Mouse (Mus musculus): Measurements from ENCODE around the gene Slc30a1. TPM values are rescaled to one million over a fixed set of nuclear protein-coding genes. Genes with fewer than 3 reads are reported as not detected.
A peak's percentile ranks its signal among the peaks of the same experiment; 100 is the strongest.

The Slc30a1 gene
- total RNA-seq, 2 experiments from 2014 or later: 12.6 to 13.2 TPM

DNA sequence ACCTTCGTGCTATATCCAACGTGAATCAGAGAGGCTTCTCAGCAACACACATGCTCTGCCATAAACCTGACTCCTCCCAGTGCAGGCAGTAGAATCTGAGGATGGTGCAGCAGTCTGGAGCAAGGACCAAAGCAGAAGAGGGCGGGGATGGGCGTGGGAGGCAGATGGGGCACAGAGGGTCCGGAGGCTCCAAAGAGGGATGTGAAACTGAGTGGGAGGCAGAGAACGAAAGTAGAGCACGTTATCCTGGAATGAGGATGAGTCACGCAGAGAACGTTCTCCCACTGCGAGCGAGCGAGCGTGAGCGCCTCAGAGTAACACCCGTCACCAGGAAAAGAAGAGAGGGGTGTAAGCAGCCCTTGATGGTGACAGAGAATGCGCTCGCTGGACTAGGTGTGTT, 12.2 kb upstream of the Slc30a1 start:
- no peak for ATAC-seq (replicated peaks; ENCODE audit: low FRiP score, poor library complexity, severe bottlenecking)

DNA sequence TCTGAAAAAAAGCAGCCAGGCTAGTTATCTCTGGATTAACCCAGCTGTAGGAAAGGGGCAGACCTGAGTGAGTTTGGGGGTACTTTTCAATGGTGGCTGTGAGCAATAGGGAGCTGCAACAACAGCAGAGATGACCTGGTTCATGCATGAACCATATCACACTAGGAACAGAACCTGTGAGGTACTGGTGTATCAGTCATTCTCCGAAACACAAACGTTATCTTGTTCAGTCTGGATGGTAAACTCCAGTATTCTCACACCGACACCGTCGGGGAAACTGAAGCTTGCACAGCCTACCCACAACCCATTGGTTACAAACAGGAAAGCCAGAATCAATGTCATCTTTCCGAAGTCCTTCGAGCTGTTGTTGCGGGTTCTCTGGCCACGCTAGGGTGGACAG, 11.7 kb upstream of the Slc30a1 start:
- no peak for ATAC-seq (replicated peaks; ENCODE audit: low FRiP score, poor library complexity, severe bottlenecking)

DNA sequence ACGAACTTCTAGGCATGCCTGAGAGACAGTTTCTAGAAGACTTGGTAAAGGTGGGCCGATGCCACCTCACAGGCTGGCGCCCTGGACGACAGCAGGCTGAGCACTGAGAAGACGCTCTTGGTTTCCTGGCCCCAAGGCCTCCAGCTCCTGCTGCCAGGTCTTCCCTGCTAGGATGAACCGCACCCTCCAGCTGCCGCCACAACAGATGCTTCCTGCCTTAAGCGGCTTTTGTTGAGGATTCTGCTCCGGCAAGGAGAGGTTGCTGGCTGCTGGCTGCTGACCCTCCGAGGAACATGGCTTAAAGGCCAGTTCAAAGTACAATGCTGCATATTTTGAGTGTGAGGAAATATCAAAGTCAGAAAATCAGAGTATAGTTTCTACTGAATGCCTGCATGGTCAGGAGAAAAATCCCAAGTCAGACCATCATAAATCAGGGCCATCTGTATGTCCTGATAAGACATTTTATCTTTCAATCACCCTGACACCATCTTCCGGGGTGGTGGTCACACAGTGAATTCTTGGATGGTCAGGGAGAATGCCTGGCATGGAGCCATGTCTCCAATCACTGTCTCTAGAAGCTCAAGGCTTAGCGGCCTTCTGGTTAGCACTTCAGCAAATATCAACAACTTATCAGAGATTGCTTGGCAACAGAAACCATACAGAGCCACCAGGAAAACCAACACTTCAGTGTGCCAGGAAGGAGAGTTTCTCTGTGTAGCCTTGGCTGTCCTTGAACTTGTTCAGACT, 9.6 kb upstream of the Slc30a1 start:
- ATAC-seq (replicated peaks; ENCODE audit: low FRiP score, poor library complexity, severe bottlenecking): no peak

DNA sequence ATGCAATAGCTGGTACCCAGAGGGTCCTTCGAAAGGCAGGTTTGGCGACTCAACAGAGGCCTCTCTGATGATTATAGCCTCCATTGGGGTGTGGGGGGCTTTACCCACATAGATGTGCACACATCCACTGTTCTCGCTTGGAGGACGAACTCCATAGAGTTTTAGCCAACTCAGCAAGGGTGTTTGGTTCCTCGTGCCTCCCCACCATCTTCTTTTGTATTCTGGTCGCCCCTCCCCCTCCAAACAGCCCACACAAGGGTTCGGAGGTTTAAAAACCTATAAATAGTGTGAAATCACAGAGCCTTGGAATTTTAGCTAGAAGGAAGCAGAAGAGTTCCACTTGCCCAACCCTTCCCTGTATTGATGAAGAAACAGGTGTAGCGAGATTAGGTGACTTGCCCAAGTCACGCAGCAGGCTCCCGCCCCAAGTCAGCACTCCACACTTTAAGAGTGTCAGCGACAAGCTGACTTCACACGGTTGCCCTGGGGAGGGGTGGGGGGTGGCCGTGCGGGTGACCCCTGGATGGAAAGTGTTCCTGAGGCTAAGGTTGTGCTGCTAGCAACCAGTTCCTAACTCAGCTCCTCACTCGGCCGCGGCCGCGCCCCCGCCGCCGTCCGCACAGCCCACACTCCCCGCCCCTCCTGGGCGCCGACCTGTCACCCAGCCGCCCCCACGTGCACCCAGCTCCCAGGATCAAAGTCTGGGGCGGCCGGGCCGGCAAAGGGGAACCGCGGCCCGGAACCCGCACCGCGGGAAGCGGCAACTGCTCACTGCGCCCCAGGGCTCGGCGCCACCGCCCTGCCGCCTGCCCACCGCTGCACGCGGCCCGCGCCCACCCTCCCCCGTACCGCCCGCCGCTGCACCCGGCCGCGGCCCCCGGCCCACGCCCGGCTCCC, 682 bp upstream of the Slc30a1 start:
- peak; percentile 2; the same call in 1 of the 2 replicates for ATAC-seq (replicated peaks; ENCODE audit: low FRiP score, poor library complexity, severe bottlenecking)

DNA sequence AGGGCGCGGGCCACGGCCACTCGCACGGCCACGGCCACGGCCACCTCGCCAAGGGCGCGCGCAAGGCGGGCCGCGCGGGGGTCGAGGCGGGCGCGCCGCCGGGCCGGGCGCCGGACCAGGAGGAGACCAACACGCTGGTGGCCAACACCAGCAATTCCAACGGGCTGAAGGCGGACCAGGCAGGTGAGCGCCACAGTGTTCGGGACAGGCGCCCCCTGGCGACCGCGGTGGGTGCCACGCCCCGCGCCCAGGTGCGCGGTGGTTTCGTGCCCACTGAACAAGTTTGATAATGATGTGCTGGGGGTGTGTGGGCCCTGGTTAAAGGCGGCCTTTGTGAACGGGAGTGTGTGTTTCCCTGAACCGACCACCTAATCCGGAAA, 854 bp downstream of the Slc30a1 start:
- ATAC-seq (replicated peaks; ENCODE audit: low FRiP score, poor library complexity, severe bottlenecking): peak; percentile 70

DNA sequence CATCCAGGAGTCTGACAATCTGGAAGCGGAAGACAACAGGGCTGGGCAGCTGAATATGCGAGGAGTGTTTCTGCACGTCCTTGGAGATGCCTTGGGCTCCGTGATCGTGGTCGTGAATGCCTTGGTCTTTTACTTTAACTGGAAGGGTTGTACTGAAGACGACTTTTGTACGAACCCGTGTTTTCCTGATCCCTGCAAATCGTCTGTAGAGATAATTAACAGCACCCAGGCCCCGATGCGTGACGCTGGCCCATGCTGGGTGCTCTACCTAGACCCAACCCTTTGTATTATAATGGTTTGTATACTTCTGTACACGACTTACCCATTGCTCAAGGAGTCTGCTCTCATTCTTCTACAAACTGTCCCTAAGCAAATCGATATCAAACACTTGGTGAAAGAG, 2.3 kb downstream of the Slc30a1 start:
- ATAC-seq (replicated peaks; ENCODE audit: low FRiP score, poor library complexity, severe bottlenecking): no peak

DNA sequence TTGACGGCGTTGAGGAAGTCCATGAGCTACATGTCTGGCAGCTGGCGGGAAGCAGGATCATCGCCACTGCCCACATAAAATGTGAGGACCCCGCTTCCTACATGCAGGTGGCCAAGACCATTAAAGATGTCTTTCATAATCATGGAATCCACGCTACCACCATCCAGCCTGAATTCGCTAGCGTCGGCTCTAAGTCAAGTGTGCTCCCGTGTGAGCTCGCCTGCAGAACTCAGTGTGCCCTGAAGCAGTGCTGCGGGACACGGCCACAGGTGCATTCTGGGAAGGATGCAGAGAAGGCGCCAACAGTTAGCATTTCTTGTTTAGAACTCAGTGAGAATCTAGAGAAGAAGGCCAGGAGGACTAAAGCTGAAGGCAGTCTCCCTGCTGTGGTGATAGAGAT, 2.7 kb downstream of the Slc30a1 start:
- ATAC-seq (replicated peaks; ENCODE audit: low FRiP score, poor library complexity, severe bottlenecking): no peak

DNA sequence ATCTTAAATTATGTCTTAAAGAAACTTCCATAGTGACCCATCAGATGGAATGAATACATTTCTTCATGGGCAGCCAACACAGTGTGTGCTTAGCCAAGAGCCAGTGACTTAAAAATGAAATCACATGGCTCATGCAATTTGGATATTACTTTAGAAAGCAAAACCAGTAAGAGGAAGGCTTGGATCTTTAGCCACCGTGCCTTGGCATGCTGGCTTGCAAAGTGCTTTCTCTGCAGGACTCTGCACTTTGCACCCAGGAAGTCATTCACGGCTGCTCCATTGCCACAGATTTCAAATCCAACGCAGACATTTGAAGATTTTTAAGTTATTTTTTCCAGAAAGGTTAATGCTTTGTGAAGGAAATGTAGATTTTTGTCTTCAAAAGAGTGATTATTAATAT, 4.1 kb downstream of the Slc30a1 start:
- no peak for ATAC-seq (replicated peaks; ENCODE audit: low FRiP score, poor library complexity, severe bottlenecking)

DNA sequence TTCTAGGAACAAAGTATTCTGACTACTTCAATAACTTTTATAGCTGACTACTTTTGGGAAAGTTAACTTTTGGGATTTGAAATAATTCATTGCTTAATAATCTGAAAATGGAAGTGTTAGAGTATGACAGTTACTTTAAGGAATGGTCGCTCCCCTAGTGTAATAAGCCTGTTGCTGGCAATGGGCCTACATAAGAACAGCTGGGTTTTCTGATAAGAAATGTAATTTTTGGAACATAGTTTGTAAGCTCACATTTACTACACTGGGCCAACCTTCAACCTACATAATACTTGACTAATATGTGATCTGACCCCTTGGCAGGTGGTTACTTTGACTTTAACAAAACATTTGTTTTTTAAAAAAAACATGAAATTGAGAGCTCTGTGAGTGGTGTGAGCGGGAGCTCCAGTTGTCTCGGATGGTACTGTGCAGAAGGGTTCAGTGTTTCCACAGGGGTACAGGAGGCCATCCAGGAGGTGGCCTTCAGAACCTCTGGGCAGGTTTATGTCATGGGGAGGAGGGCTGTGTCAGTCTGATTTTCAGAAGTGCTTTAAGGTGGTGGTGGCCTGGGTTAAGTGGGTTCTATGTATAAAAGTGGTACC, 4.6 kb downstream of the Slc30a1 start:
- ATAC-seq (replicated peaks; ENCODE audit: low FRiP score, poor library complexity, severe bottlenecking): peak; percentile 69

DNA sequence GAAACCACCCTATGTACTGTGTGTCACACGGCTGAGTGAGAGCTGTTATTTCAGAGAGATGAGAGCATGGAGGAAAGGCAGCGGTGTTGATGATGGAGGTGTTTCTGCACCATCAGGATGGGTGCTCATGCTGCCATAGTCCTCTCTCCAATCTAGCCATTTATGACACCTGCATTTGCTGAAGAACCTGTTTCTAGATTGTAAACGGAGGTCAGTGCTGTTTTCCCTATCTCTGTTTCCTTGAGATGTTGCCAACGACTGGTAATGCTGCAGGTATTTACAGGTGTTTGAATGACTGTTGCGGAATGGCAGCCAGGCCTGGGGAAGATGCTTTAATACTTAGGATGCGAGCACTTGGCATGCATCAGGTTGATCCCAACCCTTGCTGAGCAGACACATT, 8.1 kb downstream of the Slc30a1 start:
- no peak for ATAC-seq (replicated peaks; ENCODE audit: low FRiP score, poor library complexity, severe bottlenecking)

DNA sequence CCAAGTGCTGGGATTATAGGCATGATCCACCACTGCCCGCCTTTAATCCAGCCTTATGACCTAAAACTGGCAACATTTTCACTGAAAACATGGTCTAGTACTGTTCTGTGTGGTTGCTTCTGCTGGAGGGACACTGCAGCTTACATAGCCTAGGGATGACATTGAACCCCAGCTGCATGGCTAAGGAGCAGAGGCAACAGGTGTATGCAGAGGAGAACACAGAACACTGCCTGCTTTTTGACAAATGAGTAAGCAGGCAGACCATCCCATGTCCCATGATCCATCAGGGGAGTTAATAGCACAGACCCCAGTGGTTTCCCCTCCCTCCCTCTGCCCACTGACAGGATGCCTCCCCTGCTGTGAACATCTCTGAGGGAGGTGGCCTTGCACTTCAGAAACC, 9.0 kb downstream of the Slc30a1 start:
- no peak for ATAC-seq (replicated peaks; ENCODE audit: low FRiP score, poor library complexity, severe bottlenecking)

DNA sequence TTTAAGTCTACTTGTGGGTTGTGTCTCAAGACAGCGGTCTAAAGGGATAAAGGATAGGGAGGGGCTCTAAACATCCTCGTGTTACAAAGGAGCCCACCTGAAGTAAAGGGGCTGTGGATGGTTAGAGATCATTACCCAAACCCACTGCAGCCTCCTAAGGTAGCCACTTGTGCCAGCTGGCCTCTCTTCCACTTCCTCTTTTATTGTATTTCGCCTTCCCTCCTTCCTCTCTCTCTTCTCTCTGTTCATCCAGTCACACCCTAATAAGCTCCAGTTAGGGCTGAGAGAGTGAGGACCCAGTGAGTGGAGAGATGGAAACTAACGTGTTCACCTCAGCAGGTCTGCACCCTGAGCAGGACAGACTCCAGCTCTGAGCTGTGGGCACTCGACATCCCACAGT, 10.3 kb downstream of the Slc30a1 start:
- no peak for ATAC-seq (replicated peaks; ENCODE audit: low FRiP score, poor library complexity, severe bottlenecking)

DNA sequence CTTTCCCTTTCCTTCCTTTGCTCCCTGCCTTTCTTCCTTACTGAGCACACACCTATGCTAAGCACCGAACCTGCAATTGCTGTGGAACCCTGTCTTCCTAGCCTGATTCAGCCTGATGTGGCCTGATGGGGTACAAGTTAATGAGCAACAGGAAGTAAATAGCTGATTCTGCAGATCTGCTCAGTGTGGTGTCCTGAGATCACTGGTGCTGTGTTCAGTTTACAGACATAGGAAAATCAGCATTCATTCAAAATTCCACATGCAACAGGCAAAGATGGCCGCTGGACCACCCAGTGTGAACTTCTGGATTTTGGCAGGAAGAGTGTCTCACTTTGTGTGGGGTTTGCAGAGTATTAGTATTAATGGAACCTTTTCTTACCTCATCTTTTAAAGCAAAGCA, 12.8 kb downstream of the Slc30a1 start:
- no peak for ATAC-seq (replicated peaks; ENCODE audit: low FRiP score, poor library complexity, severe bottlenecking)

DNA sequence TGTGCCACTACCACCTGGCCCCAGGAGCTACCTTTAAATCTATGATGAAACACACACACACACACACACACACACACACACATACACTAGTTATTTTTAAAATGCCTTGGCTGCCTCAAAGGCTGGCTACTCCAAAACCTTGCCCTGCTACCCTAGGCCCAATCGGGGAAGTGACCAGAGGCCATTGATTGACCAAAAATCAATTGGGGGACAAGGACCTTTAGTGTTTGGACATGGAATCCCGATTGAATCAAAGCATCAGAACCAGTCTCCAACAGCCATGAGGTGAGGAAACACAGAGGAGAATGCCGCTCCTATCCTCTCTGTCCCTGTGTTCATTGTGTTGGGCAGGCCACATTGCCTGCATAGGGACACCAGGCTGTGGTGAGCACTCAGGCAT, 15.1 kb downstream of the Slc30a1 start:
- ATAC-seq (replicated peaks; ENCODE audit: low FRiP score, poor library complexity, severe bottlenecking): no peak

DNA sequence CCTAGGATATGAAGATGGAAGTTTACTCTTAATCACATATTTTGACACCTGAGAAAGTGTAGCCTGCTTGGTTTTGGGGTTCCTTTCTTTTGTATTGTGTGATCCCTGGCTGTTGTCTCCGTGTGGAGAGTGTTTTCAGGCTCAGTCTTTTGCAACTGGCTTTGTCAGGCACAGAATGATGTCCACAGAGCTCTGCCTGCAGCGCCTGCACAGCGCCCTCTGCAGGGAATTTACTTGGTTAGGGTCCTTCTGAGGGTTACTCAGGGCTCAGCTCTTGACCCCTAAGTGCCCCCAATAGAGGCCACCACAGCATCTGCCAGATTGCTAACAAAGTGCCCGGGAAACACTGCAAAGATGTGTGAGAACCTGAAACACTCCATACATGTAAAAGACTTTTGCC, 18.9 kb downstream of the Slc30a1 start:
- ATAC-seq (replicated peaks; ENCODE audit: low FRiP score, poor library complexity, severe bottlenecking): no peak

DNA sequence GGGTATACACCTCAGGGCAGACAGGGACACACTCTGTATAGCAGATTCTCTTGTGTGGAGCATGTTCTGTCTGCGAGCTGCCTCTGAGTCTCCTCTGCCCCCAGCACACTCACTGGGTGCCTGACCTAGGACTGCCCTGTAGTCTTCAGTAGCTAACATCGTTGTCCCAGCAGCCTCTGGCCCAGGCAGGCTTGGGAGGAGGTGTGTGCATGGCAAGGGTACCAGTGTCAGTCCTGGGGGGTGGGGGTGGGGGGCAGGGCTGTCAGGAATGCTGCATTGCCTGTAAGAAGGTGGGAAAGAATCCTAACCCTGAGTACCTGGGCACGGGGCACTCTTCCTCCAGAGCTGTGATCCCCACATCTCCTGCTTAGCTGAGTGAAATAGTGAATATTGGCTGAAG, 20.1 kb downstream of the Slc30a1 start:
- ATAC-seq (replicated peaks; ENCODE audit: low FRiP score, poor library complexity, severe bottlenecking): no peak

DNA sequence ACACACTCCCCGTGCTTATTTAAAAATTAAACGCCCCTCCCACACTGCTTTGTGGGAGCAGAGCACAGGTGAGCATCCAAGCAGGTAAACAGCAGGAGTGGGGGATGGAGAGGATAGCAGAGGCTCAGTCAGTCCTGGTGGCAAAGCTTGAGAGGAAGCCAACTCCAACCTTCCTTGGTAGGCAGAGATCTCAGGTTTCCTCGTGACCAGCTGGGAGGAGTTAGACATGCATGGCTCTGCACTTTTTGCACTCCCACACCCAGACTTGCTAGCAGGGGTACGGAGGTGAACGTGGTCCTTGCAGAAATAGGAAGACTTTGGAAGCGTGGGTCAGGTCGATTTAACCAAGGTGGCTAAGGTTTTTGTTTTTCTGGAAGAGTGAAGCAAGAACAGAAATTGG, 21.8 kb downstream of the Slc30a1 start:
- ATAC-seq (replicated peaks; ENCODE audit: low FRiP score, poor library complexity, severe bottlenecking): no peak

DNA sequence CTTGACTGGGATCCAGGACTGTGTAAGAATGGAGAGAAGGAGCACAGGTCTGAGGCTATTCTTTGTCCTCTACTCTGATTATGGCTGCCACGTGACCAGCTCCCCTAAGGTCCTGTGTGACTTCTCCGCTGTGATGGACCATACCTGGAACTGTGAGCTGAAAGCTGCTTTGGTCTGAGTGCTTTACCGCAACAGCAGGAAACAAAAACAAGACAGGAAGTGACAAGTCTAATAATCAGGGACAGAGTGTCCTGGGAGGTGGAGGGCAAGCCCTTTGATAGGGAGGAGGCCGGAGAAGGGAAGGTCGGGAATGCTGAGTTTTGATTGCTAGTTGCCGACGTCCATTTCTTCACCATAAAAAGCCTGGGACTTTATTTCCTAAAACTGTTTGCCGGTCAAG, 22.5 kb downstream of the Slc30a1 start:
- ATAC-seq (replicated peaks; ENCODE audit: low FRiP score, poor library complexity, severe bottlenecking): no peak

DNA sequence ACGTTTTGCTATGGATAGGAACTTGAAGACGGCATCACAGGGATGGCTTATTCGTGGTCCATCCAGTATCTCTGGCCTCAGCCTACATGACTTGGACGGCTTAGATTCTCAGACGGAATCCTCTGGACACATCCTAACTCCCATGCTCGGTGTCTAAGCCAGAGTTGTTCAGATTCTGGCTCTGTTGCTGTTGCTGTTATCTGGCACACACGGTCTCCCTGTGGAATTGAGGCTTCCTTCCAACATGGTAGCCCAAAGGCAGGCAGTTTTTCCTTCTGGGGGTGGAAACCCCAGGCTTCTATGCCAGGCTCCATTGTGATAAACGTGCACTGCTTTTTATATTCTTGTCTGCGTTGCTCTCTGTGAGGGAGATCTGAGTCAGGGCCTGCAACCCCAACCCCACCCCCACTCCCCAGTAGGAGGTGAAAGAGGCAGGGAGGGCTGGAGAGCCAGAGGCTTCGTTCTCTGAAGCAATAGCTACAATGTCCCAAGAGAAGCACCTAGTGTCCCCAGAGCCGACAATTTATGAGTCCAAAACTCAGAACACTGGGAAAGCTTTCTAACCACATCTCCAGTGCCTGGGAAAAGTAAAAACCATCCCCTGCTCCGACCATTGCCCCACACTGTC, 23.4 kb downstream of the Slc30a1 start:
- no peak for ATAC-seq (replicated peaks; ENCODE audit: low FRiP score, poor library complexity, severe bottlenecking)

DNA sequence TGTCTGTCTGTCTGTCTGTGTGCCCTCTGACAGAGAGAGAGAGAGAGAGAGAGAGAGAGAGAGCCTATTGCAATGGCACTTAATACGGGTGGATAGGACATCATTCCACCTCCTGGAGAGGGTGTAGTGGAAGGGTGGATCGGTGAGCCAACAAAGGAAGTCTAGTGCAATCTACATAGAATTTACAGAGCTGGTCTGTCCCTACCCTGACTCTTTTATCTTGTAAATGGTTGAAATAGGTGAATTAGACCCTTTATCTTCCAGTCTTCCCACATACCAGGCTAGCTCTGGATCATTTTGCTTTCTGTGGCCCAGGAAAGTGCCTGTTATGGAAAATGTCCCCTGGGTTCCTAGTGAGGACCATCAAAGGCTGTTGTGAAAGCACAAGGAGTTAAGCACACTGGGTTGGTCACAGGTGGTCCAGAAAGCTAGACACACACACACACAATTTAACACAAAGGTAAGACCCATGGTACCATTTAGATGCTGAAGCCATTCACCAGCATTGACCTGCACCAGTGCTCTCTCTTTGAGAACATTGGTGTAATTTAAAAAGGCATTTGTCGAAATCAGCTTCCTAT, 24.0 kb downstream of the Slc30a1 start:
- no peak for ATAC-seq (replicated peaks; ENCODE audit: low FRiP score, poor library complexity, severe bottlenecking)
